Mouse (Mus musculus) liver, adult 2 months (tissue): ENCODE data around the gene Wdr49.

Experiments
- CTCF ChIP-seq: fragments of 200-500 bp; IDR thresholded peaks from 2 replicates; pipeline ENCODE4 v1.5.1; 2011; ENCODE audit warnings: low read depth, low read length, control low read depth
- POLR2A ChIP-seq: fragments of 200-500 bp; IDR thresholded peaks from 2 replicates; pipeline ENCODE4 v1.6.1; 2011; ENCODE audit warnings: low read length, control low read depth; ENCODE audit not compliant: insufficient read depth; ENCODE audit errors: extremely low read depth

- TF ChIP-seq CTCF (no peak), POLR2A (no peak)
Measured at GRCm38 (mm10) chr3:75521314-75521713, 39.4 kb upstream of the Wdr49 start.
